Mouse (Mus musculus) ovary, postnatal 36 days (tissue): ENCODE measurements around the gene Sp2.

ENCODE experiments used
- DNase-seq: peaks from one replicate; pipeline ENCODE4 v3.0.0; 2022; ENCODE audit warnings: low spot score, mixed read lengths

Sp2 gene

GRCm38 (mm10) chr11:96982859-96983258 lies at the start of gene Sp2:
TSS of gene Sp2 (minus strand) at chr11:96982959.
- DNase-seq = no peak

- DNase-seq = no peak
These were observed 49.7 kb upstream of the Sp2 start for GRCm38 (mm10) chr11:97032499-97032898.

GRCm38 (mm10) chr11:97031977-97032376 lies 49.2 kb upstream of the Sp2 start:
- no peak for DNase-seq

- DNase-seq = no peak
These were observed 47.7 kb upstream of the Sp2 start for GRCm38 (mm10) chr11:97030426-97030825.

- DNase-seq = peak; percentile 76
These were observed 47.1 kb upstream of the Sp2 start, which contains the start of gene Scrn2 for GRCm38 (mm10) chr11:97029686-97030417. TSS of gene Scrn2 (plus strand) at chr11:97029938.

GRCm38 (mm10) chr11:97025721-97026344 lies 43.1 kb upstream of the Sp2 start:
- DNase-seq = peak; percentile 84

- peak; percentile 34 for DNase-seq
These were observed 42.2 kb upstream of the Sp2 start for GRCm38 (mm10) chr11:97024977-97025376.

GRCm38 (mm10) chr11:97021873-97022484 lies 39.2 kb upstream of the Sp2 start:
- peak; percentile 75 for DNase-seq

GRCm38 (mm10) chr11:97021121-97021765 lies 38.5 kb upstream of the Sp2 start:
- DNase-seq = no peak

GRCm38 (mm10) chr11:97019345-97019708 lies 36.6 kb upstream of the Sp2 start:
- no peak for DNase-seq

GRCm38 (mm10) chr11:97018583-97019344 lies 36.0 kb upstream of the Sp2 start:
- no peak for DNase-seq

- DNase-seq = no peak
These were observed 35.2 kb upstream of the Sp2 start for GRCm38 (mm10) chr11:97017696-97018582.

GRCm38 (mm10) chr11:97013121-97013670 lies 30.4 kb upstream of the Sp2 start, which contains the start of gene Sp6:
TSS of gene Sp6 (plus strand) at chr11:97013394.
- DNase-seq = no peak

- DNase-seq = no peak
These were observed 26.5 kb upstream of the Sp2 start for GRCm38 (mm10) chr11:97009198-97009790.

GRCm38 (mm10) chr11:97007093-97007794 lies 24.5 kb upstream of the Sp2 start:
- no peak for DNase-seq

- no peak for DNase-seq
These were observed 20.4 kb upstream of the Sp2 start for GRCm38 (mm10) chr11:97003170-97003569.

GRCm38 (mm10) chr11:96997380-96997956 lies 14.7 kb upstream of the Sp2 start:
- peak; percentile 50 for DNase-seq

- no peak for DNase-seq
These were observed 14.1 kb upstream of the Sp2 start for GRCm38 (mm10) chr11:96996773-96997379.
